8 mouse cellular contexts compared by ENCODE assay signal in genomic region chr7:141437178-141438120, GRCm38 (mm10). TPM values are rescaled to one million over a fixed set of nuclear protein-coding genes. Genes with fewer than 3 reads are reported as not detected.
A peak's percentile ranks its signal among the peaks of the same experiment; 100 is the strongest.
DNase-seq lines count a peak whose midpoint lies in the region; ATAC-seq lines count a peak whose summit lies in the region.

Slc25a22 (minus strand) TSS chr7:141437892.

- H3K4me2 ChIP-seq in hindbrain, embryonic 12.5 days (replicated peaks), result peak within 1 kb of the TSS; percentile 76

- peak within 1 kb of the TSS; percentile 54 for H3K4me3 ChIP-seq in hindbrain, embryonic 12.5 days

- H3K27ac ChIP-seq in hindbrain, embryonic 12.5 days, result peak within 1 kb of the TSS; percentile 73

- H3K36me3 ChIP-seq in hindbrain, embryonic 12.5 days, result peaks cover 32% of the 10 kb centered on the region

- ATAC-seq in hindbrain, embryonic 12.5 days (ENCODE audit: low FRiP score), result peak; percentile 75

- H3K4me1 ChIP-seq in hindbrain, embryonic 12.5 days, result peaks cover 51% of the 10 kb centered on the region

- DNase-seq in adipocyte (ENCODE audit: low spot score), result peak; percentile 73
- DNase-seq in cerebellum, postnatal 25 days, result peak; percentile 93 to 94
- DNase-seq in frontal cortex, postnatal 25 days (ENCODE audit: low spot score in 2 of 2), result peak; percentile 61 to 68
- DNase-seq in layer of hippocampus, postnatal 36 days, result peak; percentile 82 to 83
- peak; percentile 87 to 89 for DNase-seq in lung, postnatal 4 days
- DNase-seq in right cerebral cortex, postnatal 10 days (ENCODE audit: low spot score in 2 of 2), result peak; percentile 89 to 90
- DNase-seq in urinary bladder, postnatal 4 days (ENCODE audit: low spot score in 2 of 2), result peak; percentile 79 to 86

- no peaks in the 10 kb centered on the region for H3K9me3 ChIP-seq in hindbrain, embryonic 12.5 days (replicated peaks)

- H3K27me3 ChIP-seq in hindbrain, embryonic 12.5 days, result no peaks in the 10 kb centered on the region

- 6% methylated on average over 53 of the region's 53 CpGs for WGBS in hindbrain, embryonic 12.5 days

- peak within 1 kb of the TSS; percentile 78 for H3K9ac ChIP-seq in hindbrain, embryonic 12.5 days

RNA-seq across cellular contexts. Expression of gene Slc25a22, which starts in this region (rescaled TPM):
- 54.8 and 62.1 TPM in 2 replicates for polyA plus RNA-seq in hindbrain, embryonic 12.5 days (2016; fragmentation: Nextera tagmentation; extraction: Ambion mirVana)
- total RNA-seq in layer of hippocampus, postnatal 36 days (2021), result 100 to 1,000 TPM; 319 to 341 TPM

Comparison
In these comparisons a context has a peak if more than half of its experiments do, and no peak if none do; other contexts are left out.
1. Peak in every context shown above with its lines: DNase-seq, ATAC-seq, H3K4me3 ChIP-seq and H3K27ac ChIP-seq.